Mouse (Mus musculus) fibroblast of lung, adult 2 months (primary cell): Measurements from ENCODE around the gene Fkbpl.

ENCODE experiments used
- DNase-seq: peaks from one replicate; pipeline ENCODE4 v3.0.0-alpha.2; 2011; ENCODE audit warnings: low read depth

Gene Fkbpl

DNA sequence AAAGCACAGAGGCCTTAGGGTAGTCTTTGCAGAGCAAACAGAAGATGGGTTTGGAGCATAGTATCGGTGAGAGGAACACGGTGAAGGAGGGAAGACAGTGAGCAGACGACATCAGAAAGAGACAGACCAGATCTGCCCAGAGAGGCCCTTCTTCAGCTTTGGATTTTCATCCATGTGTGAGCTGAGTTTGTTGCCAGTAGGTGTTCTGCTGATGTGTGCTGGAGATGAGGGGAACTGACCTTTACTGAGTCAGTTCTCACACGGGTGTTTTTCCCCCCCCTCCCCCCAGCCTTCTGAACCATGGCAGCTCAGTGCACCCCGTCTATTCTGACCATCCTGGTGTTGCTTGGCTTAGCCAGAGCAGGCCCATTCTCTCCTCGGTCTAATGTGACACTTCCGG, 25.7 kb downstream of the Fkbpl start, which contains the start of gene Tnxb:
Tnxb (plus strand) TSS at position 301 of the 400 bp plus-strand sequence.
- no peak for DNase-seq

- no peak for DNase-seq
These were observed 26.8 kb downstream of the Fkbpl start for GRCm38 (mm10) chr17:34671151-34672066.

- no peak for DNase-seq
These were observed 27.8 kb downstream of the Fkbpl start for GRCm38 (mm10) chr17:34672246-34672792.

GRCm38 (mm10) chr17:34673139-34673538, 28.6 kb downstream of the Fkbpl start:
- no peak for DNase-seq

GRCm38 (mm10) chr17:34674524-34675204, 30.1 kb downstream of the Fkbpl start:
- DNase-seq: no peak

- DNase-seq: no peak
These were observed 30.9 kb downstream of the Fkbpl start for GRCm38 (mm10) chr17:34675205-34676092.

DNA sequence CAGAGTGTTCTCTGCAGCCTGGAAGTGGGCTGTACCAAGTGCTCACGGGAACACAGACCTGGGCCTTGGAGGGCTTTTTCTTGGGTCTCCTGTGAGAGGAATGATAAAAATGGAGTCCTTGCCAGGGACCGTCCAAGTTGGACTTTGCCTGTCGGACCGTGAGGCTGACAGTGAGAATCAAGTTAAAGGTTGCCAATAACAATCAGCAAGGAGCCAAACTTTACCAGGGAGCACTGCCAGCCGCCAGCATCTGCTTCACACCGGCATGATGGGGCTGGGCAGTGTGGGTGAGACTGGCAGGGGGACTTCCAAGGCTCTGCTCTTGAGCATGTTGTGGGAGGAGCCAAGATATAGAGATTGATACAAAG, 31.5 kb downstream of the Fkbpl start:
- no peak for DNase-seq

DNA sequence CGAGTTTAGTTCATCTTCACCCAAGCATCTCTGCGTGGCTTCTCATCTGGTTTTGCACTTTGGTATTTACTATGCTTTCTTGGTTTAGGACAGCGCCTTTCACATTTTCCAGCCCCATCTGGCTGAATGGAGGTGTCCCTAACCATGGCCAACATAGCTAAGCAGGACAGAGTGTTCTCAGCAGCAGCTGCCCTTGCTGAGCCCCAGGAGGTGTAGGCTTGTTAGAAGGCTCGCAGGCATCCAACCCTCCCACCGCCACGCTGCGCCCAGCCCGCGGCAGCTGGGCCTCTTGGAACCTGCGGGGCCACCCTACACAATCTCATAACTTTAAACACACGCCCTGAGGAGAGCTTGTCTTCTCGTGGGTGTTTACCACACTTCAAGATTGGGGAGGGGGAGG, 32.1 kb downstream of the Fkbpl start:
- no peak for DNase-seq

GRCm38 (mm10) chr17:34680191-34680590, 35.6 kb downstream of the Fkbpl start:
- no peak for DNase-seq

DNA sequence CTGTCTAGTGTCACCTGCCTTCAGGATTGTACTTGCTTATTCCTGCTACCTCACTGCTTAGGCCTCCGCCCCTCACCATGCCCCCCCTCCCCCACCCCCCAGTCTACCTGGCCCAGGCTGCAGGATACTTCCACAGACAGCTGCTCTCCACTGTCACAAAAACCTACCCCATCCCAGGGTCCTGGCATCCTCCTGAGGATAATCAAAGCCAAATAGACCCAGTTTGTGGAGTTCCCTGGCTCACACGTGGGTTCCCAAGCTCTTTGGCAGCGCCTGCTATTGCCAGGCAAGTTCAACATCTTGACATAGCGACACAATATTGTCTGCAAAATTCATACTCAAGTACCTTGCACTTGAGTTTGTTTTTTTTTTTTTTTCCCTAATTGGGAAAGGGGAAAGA, 36.1 kb downstream of the Fkbpl start:
- no peak for DNase-seq

DNA sequence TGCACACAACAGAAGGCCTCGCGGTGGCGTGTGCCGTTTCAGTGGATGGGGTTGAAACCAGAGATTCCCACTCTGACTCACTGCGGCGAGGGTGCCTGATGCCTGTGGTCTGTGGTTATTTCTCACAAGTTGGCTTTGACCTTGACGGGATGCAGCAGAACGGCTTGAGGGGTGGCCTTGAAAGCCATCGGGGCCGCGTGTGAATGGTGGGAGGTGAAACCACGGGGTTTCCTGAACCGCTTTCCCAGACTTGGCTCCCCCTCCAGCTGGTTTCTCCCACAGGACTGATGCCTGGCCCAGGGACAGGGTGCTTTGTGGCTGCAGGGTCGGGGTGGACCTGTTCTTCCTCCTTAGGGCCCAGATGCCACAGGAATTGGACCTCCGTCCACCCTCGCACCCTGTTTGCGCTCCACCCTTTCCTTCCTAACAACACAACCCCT, 36.6 kb downstream of the Fkbpl start:
- DNase-seq: peak; percentile 77

GRCm38 (mm10) chr17:34681881-34682536, 37.4 kb downstream of the Fkbpl start:
- no peak for DNase-seq

- DNase-seq: no peak
These were observed 38.6 kb downstream of the Fkbpl start for GRCm38 (mm10) chr17:34683179-34683578.

DNA sequence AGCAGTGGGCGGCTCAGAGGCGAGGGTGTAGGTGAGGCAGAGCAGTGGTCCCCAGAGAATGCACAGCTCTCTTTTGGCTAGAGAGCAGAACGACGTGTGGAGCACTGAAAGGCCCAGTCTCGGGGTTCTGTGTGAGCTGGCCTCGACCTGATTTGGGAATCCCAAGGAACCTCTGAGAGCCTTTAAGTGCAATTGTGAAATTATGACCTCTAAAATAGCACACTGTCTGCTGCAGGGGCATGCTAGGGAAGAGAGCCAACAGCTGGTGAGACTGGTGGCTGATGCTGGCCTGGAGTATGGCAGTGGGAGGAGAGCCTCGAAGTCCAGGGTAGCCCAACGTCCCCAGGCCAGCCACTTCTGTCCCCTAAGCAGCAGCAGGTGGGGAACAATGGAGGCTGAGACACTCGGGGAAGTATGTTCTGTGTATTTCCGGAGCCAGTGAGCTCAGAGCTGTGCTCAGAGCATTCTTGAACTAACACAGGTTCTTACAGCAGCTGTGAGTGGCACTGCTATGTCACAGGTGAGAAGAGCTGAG, 39.2 kb downstream of the Fkbpl start:
- no peak for DNase-seq

DNA sequence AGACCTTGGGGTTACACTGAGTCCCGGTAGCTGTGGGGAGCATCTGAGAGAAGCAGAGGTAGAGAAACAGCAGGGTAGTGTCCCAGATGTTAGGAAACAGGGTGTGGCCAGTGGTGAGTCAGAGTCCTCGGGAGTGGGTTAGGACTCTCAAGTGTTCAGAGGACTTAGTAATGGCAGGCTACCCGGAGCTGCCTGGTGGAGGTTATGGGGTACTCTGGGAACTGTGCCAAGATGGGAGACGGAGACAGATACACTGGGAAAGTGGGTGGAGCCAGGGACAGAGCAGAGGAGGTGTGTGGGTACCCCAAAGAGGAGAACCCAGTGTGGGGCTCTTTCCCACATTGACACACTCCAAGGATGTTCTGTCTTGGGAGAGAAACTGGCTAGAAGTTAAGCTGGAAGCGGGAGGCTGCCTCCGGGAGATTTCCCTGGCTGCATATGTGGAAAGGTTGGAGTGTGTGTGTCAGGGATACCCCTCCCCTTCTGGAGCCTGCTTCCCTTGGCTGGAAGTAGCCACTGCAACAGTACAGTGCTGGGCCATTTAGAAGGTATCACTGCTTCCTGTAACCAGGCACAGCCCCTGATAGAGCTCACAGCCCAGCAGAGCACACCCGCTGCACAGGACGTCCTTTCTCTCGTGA, 39.8 kb downstream of the Fkbpl start:
- peak; percentile 74 for DNase-seq

DNA sequence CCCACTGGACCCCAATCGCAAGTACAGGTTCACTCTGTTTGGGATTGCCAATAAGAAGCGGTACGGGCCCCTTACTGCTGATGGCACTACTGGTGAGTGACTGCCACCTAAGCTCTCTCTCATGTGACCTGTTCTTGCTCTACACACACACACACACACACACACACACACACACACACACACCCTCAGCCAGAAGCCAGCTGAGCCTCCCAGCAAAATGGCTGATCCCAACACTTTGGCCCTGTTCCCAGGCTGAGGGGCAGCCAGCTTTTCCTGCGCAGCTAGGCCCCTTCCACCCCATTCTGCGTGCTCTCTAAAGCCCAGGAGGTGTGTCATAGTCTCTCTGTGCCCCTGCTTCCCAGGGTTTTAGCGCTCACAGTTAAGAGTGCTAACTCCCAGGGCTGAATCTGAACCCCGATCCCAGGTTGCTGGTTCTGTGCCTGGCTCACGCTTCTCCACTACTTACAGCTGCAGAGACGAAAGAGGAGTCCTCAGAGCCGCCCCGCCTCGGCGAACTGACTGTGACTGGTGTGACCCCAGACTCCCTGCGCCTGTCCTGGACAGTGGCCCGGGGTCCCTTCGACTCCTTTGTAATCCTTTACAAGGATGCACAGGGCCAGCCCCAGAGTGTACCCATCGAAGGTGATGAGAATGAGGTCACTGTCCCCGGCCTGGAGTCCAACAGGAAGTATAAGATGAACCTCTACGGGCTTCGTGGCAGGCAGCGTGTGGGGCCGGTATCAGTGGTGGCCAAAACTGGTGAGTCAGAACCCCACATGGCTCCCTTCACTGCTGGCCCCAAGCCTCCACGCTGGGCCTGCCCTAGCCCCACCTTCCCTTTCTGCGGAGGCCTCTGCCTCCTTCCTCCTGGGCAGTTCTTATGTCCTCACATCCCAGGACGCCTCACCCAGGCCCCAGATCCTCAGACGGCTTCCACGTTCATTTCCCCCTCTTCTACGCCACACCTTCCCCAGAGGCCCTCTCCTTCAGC, 40.9 kb downstream of the Fkbpl start:
- peak; percentile 87 for DNase-seq

DNA sequence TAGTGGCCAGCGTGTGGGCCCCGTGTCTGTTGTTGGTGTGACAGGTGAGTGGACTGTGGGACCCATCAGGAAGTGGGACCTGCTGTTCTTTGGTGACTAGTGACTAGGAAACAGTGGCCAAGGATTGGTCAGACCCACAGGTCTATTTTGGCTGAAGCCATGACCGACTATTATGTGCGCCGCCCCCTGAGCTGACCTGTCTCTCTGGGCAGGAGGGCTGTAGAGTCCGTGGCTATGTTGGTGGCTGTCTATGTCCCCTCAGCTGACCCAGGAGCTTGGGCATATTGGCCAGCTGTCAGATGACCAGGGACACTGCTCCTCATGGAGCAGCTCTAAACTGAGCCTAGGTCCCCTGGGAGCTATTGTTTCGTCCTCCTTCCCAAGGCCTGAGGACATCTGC, 44.3 kb downstream of the Fkbpl start:
- DNase-seq: no peak

- DNase-seq: no peak
These were observed 45.9 kb downstream of the Fkbpl start for GRCm38 (mm10) chr17:34690458-34690857.

GRCm38 (mm10) chr17:34692906-34693305, 48.3 kb downstream of the Fkbpl start:
- no peak for DNase-seq
